13 mouse cellular contexts compared by ENCODE assay signal in genomic region chr10:111580401-111581100, GRCm38 (mm10).
DNase-seq lines count a peak whose midpoint lies in the region; ATAC-seq and TF ChIP-seq lines count a peak whose summit lies in the region.
"Had no signal": no experiment of that assay in that cellular context is flagged by ENCODE, and none has a peak within 500 bp of the region (broad histone marks: within the 10 kb centered on the region; RNA-seq: fewer than 3 reads in every experiment).

No protein-coding gene starts in this region.

- intact Hi-C loops in heart, postnatal 10 days (cut with DNase I) = loop anchor here (5.0 kb wide), 1 partner anchor 33 kb away; no protein-coding TSS in a partner anchor
- intact Hi-C loops in left cerebral cortex, adult 2 months (cut with DNase I) = no loop called here

- no peaks in the 10 kb centered on the region for H3K9me3 ChIP-seq in heart, embryonic 12.5 days (replicated peaks)
- H3K9me3 ChIP-seq in liver, postnatal 0 days (ENCODE audit: low read length) = no peaks in the 10 kb centered on the region
- H3K9me3 ChIP-seq: embryonic facial prominence, embryonic 10.5 days; midbrain, embryonic 12.5 days; neural tube, embryonic 12.5 days had no signal

- 16% methylated on average over 11 of the region's 11 CpGs for WGBS in heart, embryonic 12.5 days
- WGBS in liver, postnatal 0 days (ENCODE audit: insufficient replicate concordance) = 19% methylated on average over 11 of the region's 11 CpGs

- H3K36me3 ChIP-seq in heart, embryonic 12.5 days = no peaks in the 10 kb centered on the region
- H3K36me3 ChIP-seq in liver, postnatal 0 days (replicated peaks; ENCODE audit: insufficient read depth, low read length) = no peaks in the 10 kb centered on the region
- H3K36me3 ChIP-seq: embryonic facial prominence, embryonic 10.5 days; midbrain, embryonic 12.5 days; neural tube, embryonic 12.5 days had no signal

- TF ChIP-seq EP300 in liver, postnatal 0 days (IDR thresholded peaks at IDR 0.05; ENCODE audit: low read depth) = peak; percentile 80

- H3K4me1 ChIP-seq in heart, embryonic 12.5 days (replicated peaks) = peaks cover 65% of the 10 kb centered on the region
- peaks cover 57% of the 10 kb centered on the region for H3K4me1 ChIP-seq in liver, postnatal 0 days (ENCODE audit: insufficient read depth)
- H3K4me1 ChIP-seq: midbrain, embryonic 12.5 days; neural tube, embryonic 12.5 days had no signal

- ATAC-seq in heart, embryonic 12.5 days (ENCODE audit: insufficient number of reproducible peaks, low FRiP score) = 0 out of 2 replicates have a peak, but pooled peaks have one; percentile 27
- no peak for ATAC-seq in liver, postnatal 0 days

- DNase-seq in heart, postnatal 10 days = no peak
- DNase-seq in adrenal gland, postnatal 25 days = peak; percentile 33
- peak; percentile 65 for DNase-seq in kidney, postnatal 10 days
- no peak for DNase-seq in liver, postnatal 0 days
- DNase-seq in left cerebral cortex, adult 2 months (ENCODE audit: extremely low spot score in 1 of 2, low spot score in 2 of 2) = no peak
- no peak for DNase-seq in layer of hippocampus, adult 18-20 months (ENCODE audit: low spot score in 2 of 2)
- DNase-seq: cerebellum, adult 2 months; lung, embryonic 14.5 days; right cerebral cortex, postnatal 14 days had no signal

- TF ChIP-seq CTCF in liver, postnatal 0 days (IDR thresholded peaks at IDR 0.05; ENCODE audit: low read depth) = no peak
- TF ChIP-seq CTCF in left cerebral cortex, adult 2 months (IDR thresholded peaks at IDR 0.05) = no peak

- no peak overlapping the region for H3K4me2 ChIP-seq in heart, embryonic 12.5 days
- H3K4me2 ChIP-seq in liver, postnatal 0 days (ENCODE audit: low read depth, low read length) = no peak overlapping the region
- H3K4me2 ChIP-seq: lung, embryonic 14.5 days; midbrain, embryonic 12.5 days; neural tube, embryonic 12.5 days had no signal

- H3K27ac ChIP-seq in heart, embryonic 12.5 days (ENCODE audit: poor library complexity, severe bottlenecking) = no peak overlapping the region
- H3K27ac ChIP-seq in liver, postnatal 0 days (ENCODE audit: low read depth) = peak overlapping the region; percentile 79
- H3K27ac ChIP-seq in left cerebral cortex, adult 2 months = no peak overlapping the region
- H3K27ac ChIP-seq: embryonic facial prominence, embryonic 10.5 days; midbrain, embryonic 12.5 days; neural tube, embryonic 12.5 days had no signal

- no peaks in the 10 kb centered on the region for H3K27me3 ChIP-seq in heart, embryonic 12.5 days (replicated peaks)
- H3K27me3 ChIP-seq in liver, postnatal 0 days (ENCODE audit: insufficient read depth, low read length) = no peaks in the 10 kb centered on the region
- H3K27me3 ChIP-seq: midbrain, embryonic 12.5 days; neural tube, embryonic 12.5 days had no signal

- no peak overlapping the region for H3K9ac ChIP-seq in heart, embryonic 12.5 days
- no peak overlapping the region for H3K9ac ChIP-seq in liver, postnatal 0 days (replicated peaks)
- H3K9ac ChIP-seq: lung, embryonic 14.5 days; midbrain, embryonic 12.5 days; neural tube, embryonic 12.5 days had no signal

- H3K4me3 ChIP-seq in heart, embryonic 12.5 days = no peak overlapping the region
- H3K4me3 ChIP-seq in liver, postnatal 0 days (ENCODE audit: low read depth, low read length) = no peak overlapping the region
- H3K4me3 ChIP-seq in left cerebral cortex, adult 2 months = no peak overlapping the region
- H3K4me3 ChIP-seq: embryonic facial prominence, embryonic 10.5 days; midbrain, embryonic 12.5 days; neural tube, embryonic 12.5 days had no signal

Comparison
In these comparisons a context has a peak if more than half of its experiments do, and no peak if none do; other contexts are left out.
1. DNase-seq: peak in adrenal gland, postnatal 25 days (single experiment) and kidney, postnatal 10 days (single experiment); none in heart, postnatal 10 days (0 of 2), liver, postnatal 0 days (single experiment), left cerebral cortex, adult 2 months (0 of 2) and layer of hippocampus, adult 18-20 months (0 of 2).